Mouse (Mus musculus): ENCODE results near the gene A1cf. TPM values are rescaled to one million over a fixed set of nuclear protein-coding genes. Genes with fewer than 3 reads are reported as not detected.

A1cf gene
- total RNA-seq, 2 experiments from 2014 or later, result not detected

DNA sequence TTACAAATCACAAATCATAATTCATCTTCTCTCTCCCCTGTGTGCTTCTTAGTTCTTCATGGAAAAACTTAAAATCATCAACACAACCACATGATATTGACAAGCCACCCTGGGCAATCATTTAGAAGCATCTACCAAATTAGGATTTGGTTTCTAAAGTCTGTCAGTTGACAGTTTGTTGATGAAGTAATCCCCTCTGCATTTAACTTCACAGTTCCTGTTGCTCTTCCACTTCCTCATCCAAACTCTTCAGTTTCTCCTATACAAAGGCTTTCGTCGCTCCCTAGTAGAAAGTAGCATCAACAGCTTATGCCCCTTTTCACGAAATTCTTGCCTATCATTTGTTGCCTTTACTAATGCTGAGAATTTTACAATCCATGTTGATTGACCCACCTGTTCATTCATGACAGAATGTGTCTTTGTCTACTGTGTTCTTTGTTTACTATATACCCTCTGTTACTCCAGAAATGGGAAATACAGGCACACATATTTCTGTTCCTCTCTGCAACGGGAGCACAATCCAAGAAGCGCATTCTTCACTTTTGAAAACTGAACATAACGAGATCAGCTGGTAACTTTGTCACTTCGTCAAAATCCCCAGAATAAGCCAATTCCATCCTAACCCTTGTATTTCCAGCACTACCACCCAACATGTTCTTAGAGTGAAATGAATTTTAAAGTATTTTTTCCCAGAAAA lies 82.4 kb downstream of the A1cf start:
- DNase-seq (ENCODE audit: low spot score in 2 of 2), result no peak

DNA sequence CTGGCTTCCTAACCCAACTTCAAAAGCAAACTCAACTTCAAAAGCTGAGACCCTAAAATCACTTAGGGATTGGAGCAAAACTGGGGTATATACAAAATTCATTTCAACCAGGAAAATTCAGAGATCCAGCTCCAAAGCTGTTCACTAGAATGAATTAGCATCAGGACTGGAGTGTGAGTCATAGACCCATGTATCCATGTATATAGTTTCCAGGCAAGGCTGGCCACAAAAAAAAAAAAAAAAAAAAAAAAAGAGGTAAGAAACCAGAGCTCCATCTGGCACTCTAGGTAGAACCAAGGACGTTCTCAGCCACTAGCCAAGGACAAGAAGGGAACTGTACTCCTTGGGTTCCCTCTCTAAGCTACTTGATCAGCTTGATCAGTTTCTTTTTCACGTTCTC lies 85.2 kb downstream of the A1cf start:
- no peak for DNase-seq (ENCODE audit: low spot score in 2 of 2)

DNA sequence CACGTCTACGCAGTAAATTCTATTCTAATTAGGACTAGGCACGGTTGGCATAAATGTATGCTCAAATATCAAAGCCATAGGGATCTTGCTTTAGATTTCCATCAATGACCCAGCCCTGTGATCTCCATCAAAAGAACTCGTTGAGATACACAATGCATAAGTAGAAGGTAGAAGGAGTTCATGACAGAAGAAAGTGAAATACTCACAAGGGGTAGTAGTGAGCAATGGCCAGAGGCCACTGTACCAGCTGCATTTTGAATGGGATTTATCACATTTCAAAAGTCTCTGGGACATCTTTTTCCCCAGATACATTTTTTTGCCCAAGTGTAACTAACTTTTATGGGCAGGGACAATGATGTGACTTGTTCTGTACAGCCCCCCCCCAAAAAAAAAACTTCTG lies 85.7 kb downstream of the A1cf start:
- no peak for DNase-seq (ENCODE audit: low spot score in 2 of 2)

DNA sequence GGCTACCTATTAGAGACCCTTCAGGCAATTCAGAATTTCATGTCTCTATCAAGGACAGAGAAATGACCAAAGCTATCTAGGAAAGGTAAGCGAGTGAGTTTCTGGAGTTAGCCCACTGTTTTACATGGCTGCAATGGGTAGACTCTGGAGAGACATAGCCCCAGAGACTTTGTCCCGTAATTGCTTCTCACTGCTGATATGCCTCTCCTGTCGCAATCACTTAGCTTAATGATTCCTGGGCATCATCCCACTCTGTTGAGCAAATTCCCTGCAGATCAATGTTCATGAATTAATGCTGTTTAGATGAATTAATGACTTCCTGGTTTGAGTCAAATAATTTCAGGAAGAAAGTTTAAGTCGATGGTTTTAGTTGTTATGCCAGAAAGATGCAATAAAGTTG lies 86.1 kb downstream of the A1cf start:
- DNase-seq (ENCODE audit: low spot score in 2 of 2), result no peak

DNA sequence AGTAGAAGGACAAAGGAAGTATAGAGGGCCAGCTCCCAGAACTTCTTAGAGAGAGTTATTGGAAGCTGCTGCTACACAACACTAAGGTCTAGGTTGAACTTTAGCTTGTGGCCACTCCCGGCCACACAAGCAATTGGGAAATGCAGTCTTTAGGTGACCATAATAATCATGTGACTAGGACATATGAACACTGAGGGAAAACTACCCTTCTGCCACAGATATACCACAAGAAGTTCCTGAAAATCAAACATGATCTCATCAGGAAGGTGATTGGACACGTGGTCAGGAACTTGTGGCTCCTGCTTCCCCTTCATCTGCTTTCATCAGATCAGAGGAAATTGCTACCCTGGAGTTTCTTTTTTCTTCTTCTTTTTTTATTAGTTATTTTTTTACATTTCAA lies 87.8 kb downstream of the A1cf start:
- no peak for DNase-seq (ENCODE audit: low spot score in 2 of 2)

DNA sequence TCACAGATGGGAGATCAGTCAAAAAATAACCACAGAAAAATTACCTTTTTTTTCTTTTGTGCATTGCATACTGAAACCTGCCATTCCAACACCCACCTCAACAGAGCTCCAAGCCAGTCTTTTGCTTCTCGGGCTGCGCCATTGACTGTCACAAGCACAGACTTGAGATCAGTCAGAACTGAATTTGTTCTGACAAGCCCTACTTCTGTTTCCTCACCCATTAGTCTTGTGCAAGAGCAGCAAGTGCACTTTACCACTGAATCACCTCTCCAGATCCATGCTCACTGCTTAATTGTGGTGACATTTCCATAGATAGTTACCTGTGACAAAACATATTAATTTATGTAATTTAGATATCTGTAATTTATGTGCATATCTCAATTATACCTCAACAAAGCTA lies 91.9 kb downstream of the A1cf start:
- no peak for DNase-seq (ENCODE audit: low spot score in 2 of 2)

DNA sequence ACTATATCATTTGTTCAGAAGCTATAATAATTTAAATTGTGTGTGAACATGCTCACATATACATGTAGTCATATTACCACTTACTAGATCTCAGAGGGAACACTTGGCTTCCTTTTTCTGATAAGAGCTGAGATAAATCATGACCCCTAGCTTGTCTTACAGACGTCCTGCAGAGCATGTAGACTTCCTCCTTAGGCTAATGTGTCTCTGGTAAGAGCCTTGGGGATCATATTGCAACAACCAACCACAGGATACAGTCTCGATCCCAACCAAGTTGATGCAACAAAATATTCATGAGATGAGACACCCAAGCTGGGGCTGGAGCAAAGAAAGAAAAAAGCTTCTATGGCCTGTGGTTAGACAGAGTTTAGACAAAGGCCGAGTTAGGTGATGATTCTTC lies 94.6 kb downstream of the A1cf start:
- no peak for DNase-seq (ENCODE audit: low spot score in 2 of 2)

DNA sequence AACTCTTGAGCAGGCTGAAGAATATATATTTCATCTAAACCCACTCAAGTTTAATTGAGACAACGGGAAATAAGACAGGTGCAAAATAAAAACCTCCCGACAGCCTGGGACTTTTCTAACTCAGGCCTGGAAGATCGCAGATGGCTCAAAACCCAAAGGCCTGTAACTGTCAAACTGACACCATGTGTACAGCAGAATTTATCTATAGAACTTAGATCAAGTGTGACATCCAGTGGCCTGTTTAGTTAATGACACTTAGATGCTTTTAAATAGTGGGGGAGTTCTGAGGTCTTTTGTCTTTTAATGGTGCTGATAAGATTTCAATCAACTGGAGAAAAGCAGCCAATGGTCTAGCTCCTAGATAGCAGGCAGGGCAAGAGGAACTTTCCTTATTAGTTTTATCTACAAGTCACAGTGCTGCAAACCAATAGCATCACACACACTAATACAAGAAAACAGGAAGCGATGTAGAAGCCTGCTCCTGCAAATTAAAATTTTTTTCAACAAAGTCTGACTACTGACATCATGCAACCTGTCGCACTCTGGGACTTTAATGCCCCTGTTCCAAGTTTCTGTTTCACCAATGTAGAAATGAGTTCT lies 99.5 kb downstream of the A1cf start:
- peak in 1 of 2 experiments; percentile 34 for DNase-seq (ENCODE audit: low spot score in 2 of 2)

DNA sequence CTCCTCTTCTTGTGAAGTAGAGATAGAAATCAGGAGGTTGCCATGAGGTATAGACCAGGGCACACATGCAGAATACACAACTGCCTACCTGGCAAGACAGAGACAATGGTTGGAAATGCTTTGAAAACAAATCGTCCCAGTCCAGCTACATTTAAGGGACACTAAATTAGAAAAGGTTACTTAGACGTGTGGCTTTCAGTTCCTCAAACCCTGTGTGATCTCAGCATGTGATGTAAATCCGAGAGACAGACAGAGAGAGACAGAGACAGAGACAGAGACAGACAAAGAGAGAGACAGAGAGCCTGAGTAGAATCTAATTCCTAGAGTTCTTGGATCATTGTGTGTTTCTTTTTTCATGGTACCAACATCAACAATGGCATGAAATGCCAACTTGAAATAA lies 102.8 kb downstream of the A1cf start:
- DNase-seq (ENCODE audit: low spot score in 2 of 2), result no peak

DNA sequence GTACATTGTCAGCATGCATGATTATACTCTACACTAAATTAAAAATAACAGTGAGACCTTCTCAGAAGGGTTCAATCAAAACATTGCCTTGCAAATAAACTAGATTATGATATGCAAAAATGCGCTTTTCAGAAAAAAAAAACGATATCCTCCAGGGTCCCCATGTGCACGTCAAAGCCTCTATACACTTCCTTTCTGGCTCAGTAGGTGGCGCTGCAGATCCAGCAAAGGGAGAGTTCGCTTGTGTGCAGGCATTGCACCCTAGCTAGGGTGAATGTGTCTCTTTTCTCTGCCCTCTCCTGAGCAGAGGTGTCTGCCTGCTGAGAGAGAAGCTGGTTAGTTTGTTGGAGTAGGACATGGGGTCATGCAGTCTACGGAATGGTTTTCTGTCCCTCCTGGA lies 103.4 kb downstream of the A1cf start:
- DNase-seq (ENCODE audit: low spot score in 2 of 2), result peak; percentile 65 to 85

DNA sequence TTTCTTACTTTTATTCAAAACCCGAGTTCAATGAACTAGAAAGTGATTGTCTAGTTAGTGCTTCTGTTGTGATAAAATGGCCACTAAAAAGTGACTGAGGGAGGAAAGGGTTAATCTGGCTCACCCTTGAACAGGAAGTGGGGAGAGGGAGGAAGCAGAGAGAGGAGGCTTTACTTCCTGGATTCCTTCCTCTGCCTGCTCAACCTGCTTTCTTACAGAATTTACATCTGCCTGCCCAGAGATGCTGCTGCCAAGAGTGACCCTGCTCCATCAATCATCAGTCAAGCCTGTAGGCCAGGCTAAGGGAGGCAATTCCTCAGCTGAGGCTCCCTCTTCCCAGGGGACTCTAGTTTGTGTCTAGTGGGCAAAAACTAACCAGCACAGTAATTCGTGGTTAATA lies 107.3 kb downstream of the A1cf start:
- no peak for DNase-seq (ENCODE audit: low spot score in 2 of 2)

DNA sequence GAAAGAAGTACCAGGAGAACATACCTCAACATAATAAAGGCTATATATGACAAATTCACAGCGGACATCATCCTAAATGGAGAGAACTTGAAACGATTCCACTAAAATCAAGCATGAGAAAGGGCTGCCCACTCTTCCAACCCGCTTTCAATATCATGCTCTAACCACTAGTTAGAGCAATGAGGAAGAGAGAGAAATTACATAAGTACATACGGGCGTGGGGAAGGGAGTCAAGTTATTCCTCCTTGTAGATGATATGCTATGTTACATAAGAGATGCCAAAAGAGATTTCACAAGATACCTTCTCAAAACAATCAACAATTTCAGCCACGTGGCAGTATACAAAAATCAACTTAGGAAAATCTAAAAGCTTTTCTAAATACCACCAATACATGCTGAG lies 122.5 kb downstream of the A1cf start:
- DNase-seq (ENCODE audit: low spot score in 2 of 2), result no peak

DNA sequence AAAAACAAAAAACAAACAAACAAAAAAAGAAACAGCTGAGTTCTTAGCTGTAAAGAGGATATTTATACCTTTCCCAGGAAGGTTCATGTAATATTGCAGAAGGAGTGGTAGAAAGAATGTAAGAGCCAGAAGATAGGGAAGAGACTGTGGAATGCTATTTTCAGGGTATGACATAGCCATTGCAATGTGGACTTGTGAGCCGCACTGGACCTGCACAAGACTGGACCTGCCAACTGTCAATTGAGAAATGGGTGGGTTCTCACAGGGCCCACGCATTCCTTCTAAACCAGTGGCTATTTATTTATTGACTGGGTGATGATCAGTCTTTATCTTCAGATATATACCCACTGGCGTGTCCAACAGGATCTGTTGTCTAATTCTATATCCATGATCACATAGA lies 128.4 kb downstream of the A1cf start:
- DNase-seq (ENCODE audit: low spot score in 2 of 2), result no peak

Other genes with a start within 250 kb of the A1cf start
- gene Prkg1, start 103.7 kb upstream of the A1cf start, total RNA-seq (2021), result 10 to 100 TPM; 20.8 to 22.6 TPM
- 1 to 10 TPM; 8.3 to 8.9 TPM for gene Asah2, start 239.4 kb downstream of the A1cf start, total RNA-seq (2021)